Mouse (Mus musculus): ENCODE results near the gene Rassf1.

Rassf1 gene

DNA sequence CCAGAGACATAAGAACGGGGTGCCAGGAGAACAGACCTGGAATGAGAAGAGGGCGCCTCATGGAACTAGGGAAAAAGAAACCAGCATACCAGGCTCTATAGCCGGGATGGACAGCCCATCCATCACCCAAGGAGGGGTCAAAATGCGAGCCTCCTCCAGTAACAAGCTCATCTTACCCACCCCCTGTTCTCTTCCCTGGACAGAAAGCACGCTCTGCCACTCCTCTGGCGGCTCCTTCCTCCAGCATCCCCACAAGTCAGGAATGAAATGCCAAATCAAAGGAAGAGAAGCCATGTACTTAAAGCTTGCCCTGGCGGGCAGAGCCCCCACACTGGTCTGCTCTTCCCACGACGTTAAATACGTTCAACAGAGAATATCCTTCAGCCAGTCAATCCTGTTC is 10.3 kb upstream of the Rassf1 start:
- no peak for DNase-seq (ENCODE audit: low spot score)

DNA sequence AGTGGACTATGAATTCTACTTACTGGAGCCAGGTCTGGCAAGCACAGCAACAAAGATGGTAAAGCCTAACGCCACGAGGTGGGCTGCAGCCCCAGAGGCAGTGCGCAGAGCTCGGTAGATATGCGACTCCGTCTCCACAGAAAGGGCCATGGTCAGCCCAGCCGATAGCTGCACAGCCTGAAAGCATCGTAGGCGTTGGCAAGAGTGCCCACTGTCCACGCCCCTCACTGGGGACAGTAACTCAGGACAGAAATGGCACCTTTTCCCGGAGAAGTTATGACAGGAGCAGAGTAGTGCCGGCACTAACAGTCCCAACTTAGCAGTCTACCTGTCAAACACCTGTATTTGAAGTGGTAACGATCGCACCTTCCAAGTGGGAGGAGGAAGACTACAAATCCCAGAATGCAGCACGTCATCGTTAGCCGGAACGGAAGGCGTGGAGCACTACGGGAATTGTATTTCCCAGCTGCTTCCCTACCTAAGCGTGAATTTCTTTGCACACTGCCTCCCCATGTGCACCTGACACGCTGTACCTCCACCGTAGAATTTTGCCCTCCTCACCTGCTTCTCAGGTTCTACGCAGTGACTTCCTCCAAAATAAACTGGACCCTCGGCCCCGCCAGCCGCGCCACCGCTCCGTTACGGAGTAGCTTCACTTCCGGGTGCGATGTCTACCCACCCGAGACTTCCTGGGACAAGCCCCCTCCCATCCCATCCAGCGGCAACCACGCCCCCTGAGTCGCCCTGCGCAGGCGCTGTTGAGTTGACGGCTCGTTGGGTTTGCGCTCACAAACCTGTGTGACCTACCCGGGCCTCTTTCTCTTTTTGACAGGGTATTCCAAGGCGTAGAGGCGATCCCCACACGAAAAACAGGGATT is 9.6 kb upstream of the Rassf1 start, which contains the start of the genes Cyb561d2 and Nprl2:
Gene Cyb561d2 (minus strand): TSS at position 720 of the 878 bp plus-strand sequence.
Gene Nprl2 (plus strand): TSS at position 753 of the 878 bp plus-strand sequence.
- peak; percentile 95 for DNase-seq (ENCODE audit: low spot score)

GRCm38 (mm10) chr9:107542352-107542686 is 9.0 kb upstream of the Rassf1 start:
- DNase-seq (ENCODE audit: low spot score) = no peak

DNA sequence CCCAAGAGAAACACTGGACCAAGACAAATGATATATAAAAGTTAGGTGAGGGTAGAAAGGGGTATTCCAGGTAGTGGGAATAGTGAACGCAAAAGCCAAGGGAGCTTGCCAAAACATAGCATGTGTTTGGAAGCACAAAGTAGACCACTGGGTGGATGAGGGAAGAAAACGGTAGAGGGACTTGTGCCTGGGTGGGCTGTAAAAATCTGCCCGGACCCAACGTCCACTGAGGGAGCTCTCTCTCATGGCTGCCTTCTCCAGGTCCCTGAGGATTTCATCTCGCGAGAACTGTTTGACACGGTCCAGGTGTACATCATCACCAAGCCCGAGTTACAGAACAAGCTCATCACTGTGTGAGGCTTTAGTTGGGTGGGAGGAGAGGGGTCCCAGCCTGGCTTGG is 8.6 kb upstream of the Rassf1 start:
- DNase-seq (ENCODE audit: low spot score) = peak; percentile 35

- no peak for DNase-seq (ENCODE audit: low spot score)
Measured at GRCm38 (mm10) chr9:107543299-107543698, 8.1 kb upstream of the Rassf1 start.

DNA sequence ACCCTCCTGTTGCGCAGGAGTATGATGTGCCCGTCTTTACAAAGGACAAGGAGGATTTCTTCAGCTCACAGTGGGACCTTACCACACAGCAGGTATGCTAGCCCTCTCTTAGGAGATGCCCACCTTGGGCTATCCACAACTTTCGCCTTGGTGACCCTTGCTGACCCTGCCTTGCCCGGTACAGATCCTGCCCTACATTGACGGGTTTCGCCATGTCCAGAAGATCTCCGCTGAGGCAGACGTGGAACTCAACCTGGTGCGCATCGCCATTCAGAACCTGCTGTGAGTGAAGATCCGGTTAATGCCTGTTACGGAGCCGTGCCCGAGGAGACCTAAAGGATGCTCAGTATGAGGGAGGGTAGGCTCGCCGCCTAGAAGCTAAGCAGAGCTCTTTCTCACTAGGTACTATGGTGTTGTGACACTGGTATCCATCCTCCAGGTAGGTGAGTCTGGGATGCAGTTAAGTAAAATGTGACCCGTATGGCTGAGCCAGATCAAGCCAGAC is 7.1 kb upstream of the Rassf1 start:
- no peak for DNase-seq (ENCODE audit: low spot score)

DNA sequence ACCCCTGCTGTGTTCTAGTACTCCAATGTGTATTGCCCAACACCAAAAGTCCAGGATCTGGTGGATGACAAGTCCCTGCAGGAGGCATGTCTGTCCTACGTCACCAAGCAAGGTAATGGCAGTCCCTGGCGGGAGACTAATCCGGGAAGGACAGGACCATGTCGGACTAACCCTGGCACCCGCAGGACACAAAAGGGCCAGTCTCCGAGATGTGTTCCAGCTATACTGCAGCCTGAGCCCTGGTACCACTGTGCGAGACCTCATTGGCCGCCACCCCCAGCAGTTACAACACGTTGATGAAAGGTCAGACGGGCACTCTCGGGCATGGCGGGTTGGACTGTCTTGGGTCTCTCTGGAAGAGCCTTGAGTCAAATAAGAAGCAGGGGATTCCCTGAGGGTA is 6.6 kb upstream of the Rassf1 start:
- no peak for DNase-seq (ENCODE audit: low spot score)

DNA sequence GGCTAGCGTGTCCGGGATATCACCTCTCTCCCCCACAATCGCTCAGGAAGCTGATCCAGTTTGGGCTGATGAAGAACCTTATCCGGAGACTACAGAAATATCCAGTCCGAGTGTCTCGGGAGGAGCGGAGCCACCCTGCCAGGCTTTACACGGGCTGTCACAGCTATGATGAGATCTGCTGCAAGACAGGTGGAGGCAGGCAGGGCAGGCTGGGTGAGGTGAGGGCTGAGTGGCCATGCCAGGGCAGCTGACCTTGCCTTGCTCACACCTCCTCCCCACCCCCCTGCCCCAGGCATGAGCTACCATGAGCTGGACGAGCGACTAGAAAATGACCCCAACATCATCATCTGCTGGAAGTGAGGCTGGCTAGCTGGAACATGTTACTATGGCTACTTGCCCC is 6.2 kb upstream of the Rassf1 start:
- DNase-seq (ENCODE audit: low spot score) = no peak

- DNase-seq (ENCODE audit: low spot score) = peak; percentile 77
Measured at GRCm38 (mm10) chr9:107545602-107546001, 5.8 kb upstream of the Rassf1 start.

DNA sequence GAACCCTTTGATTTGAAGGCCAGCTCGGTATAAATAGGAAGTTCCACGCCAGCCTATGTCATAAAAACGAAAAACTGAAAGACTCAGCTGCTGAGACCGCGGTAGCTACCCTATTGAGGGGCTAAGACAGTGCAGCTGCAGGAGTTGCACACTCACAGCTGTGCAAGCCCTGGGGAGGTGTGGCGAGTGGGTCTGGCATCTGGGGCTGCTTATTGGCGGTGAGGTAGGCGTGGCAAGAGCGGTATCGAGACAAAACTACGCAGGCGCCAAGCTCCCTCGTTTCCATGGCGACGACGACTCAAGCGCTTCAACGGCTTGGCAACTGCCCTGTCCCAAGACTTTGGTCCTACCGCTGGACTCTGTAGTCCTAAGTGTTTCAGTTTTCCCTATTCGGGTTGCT is 4.3 kb upstream of the Rassf1 start, which contains the start of gene Zmynd10:
Gene Zmynd10 (plus strand): TSS at position 273 of the 400 bp plus-strand sequence.
- peak; percentile 93 for DNase-seq (ENCODE audit: low spot score)

- no peak for DNase-seq (ENCODE audit: low spot score)
Measured at GRCm38 (mm10) chr9:107547957-107548356, 3.4 kb upstream of the Rassf1 start.

DNA sequence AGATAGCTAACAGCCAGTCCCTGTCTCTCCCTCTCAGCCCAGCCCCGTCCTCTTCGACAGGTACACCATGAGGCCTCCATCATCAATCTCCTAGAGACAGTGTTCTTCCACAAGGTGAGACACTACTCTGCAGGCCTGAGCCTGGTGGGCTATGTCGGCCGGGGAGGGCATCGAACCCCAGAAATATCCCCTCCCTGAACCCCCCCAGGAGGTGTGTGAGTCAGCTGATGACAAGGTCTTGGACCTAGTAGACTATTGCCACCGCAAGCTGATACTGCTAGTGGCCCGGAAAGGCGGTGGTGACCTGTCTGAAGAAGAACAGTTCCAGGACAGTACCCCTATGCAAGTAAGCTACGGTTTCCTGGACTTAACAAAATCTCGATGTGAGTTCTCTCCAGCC is 2.5 kb upstream of the Rassf1 start:
- DNase-seq (ENCODE audit: low spot score) = no peak

DNA sequence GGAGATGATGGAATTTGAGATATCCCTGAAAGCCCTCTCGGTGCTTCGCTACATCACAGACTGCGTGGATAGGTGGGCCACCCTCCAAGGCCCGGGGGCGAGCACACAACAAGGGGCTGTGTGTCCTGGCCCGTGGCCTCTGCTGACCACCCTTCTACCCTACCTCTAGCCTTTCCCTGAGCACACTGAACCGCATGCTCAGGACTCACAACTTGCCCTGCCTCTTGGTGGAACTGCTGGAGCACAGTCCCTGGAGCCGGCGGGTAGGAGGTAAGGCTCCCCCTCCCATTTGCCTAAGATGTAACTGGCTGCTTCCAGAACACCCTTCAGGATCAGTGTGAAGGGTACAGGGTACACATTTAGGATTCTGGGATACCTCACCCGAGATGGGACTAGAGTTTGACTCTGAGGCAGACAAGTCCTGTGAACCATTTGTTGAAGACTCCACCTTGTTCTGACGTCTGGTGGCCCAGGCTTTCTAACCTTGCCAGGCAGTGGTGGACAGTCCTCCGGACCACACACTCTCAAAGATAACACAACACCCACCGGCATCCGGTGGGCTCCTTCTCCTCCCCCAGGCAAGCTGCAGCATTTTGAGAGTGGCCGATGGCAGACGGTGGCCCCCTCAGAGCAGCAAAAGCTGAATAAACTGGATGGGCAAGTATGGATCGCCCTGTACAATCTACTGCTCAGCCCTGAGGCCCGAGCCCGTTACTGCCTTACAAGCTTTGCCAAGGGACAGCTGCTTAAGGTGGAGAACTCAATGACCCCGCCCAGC is 1.9 kb upstream of the Rassf1 start:
- no peak for DNase-seq (ENCODE audit: low spot score)

DNA sequence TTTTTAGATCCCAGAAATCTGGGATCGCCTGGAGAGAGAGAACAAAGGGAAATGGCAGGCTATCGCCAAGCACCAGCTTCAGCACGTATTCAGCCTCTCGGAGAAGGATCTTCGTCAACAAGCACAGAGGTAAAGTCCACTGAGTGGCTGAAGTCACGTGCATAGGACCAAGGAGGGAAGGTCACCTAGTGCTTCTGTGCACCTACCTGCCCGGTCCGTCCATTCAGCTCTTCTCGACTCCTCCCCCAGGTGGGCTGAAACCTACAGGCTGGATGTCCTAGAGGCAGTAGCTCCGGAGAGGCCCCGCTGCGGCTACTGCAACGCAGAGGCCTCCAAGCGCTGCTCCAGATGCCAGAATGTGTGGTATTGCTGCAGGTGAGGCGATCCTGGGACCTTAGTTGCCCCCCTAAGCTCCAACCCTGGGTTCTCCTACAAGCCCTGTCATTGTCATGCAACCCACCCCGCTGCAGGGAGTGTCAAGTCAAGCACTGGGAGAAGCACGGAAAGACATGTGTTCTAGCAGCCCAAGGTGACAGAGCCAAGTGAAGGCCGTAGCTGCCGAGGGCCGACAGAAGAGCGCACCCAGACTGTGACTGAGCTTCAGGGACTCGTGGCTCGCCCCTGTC is 751 bp upstream of the Rassf1 start:
- no peak for DNase-seq (ENCODE audit: low spot score)

DNA sequence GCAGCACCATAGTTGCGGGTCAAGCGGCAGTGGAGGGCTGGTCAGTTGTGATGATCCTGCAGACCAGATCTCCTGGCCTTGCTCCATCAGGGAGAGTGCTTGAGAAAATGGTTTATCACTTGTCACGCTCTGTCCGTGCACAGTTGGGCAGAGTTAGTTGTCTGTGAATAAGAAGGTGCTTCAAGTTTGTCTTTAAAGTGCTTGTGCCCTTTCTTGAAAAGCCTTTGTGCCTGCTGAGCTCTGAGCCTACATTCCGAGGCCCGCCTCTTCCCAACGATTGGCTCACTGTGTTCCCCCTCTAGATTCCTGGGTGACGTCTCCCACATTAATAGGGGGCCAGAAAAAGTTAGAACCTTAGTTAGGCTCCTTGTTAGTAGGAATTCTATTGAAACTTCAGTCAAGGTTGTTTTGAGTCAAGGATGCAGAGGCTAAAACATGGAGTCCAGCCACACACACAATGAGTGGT is 568 bp downstream of the Rassf1 start:
- DNase-seq (ENCODE audit: low spot score) = no peak

DNA sequence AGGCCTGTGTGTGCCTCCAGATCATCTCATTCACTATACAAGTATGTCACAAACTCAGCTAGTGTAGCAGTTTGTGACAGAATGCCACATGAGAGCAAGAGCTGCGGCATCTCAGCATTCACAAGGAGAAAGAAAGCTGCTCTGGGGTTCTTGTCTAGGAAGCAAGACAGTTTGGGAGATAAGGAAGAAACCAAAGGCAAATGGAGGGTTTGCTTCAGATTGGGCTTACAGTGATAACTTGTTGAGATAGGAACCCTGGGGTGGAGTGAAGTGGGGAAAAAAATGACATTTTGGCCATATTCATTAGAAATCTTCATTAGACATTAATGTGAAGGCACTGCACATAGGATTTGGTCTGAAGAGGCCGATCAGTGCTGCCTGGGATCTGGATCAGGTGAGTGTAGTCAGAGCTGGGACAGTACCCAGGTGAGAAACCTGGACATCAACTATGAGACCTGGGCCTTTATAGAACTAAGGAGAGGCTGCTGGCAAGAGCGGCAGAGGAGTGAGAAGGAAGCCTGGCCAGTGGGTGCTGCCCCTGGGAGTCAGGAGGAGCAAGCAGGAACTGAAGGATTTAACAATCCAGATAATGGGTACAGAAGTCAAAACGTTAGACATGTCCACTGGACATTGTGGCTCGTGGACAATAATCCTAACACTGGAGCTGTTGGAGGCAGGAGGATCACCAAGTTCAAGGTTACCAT is 1.5 kb downstream of the Rassf1 start:
- DNase-seq (ENCODE audit: low spot score) = no peak

DNA sequence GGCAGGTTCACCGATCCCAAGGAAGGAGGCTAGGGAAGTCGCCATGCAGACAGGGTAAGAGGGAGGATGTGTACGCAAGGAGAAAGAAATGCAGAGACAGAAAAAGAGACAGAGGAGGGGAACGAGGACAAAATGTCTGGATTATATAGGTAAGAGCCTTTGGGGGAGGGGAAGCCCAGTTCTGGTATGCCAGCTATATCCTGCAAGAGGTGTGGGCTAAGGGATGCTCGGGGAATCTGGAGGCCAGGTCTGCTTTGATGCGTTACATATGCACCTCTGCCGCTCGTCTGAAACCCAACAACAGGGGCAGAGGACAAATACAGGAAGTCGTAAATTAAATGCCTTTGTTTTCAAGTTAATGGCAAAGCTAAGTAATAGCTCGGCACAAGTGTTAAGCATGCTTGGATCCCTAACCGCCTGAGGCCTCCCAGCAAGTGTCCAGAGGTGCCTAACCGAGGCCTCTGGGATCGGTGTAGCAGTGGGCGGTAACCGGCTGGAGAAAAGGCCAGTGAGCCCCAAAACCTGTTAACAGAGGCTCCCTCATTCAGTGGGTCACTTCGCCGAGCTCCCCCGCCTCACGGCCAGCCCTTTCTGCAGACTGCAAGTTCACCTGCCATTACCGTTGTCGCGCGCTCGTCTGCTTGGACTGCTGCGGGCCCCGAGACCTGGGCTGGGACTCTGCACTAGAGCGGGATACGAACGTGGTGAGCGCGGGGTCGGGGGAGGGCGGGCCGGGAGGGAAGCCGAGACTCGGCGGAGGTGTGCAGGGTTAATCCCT is 2.4 kb downstream of the Rassf1 start:
- peak; percentile 37 for DNase-seq (ENCODE audit: low spot score)

- DNase-seq (ENCODE audit: low spot score) = peak; percentile 98
Measured at GRCm38 (mm10) chr9:107554319-107554825, 3.0 kb downstream of the Rassf1 start.

DNA sequence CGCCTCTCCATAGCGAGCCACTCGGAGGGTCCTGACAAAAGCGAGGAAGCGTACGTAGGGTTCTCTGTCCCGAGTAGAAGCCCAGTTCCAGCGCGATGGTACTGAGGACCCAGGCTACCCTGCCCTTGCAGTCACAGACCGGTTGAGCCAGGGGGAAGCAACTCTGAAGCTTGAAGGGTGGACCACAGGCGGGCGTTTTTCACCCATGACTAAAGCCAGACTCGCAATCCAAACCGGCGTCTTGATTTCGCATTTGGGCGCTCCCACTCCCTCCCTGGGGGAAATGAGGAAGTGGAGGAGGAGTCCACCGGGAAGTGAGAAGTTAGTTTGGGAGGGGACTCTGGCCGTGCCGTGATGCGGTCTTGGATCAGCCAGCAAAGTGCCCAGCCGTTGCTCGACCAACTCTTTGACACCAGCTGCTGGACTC is 3.7 kb downstream of the Rassf1 start:
- DNase-seq (ENCODE audit: low spot score) = peak; percentile 64

GRCm38 (mm10) chr9:107555701-107556100 is 4.3 kb downstream of the Rassf1 start:
- DNase-seq (ENCODE audit: low spot score) = no peak

- no peak for DNase-seq (ENCODE audit: low spot score)
Measured at GRCm38 (mm10) chr9:107556346-107556745, 5.0 kb downstream of the Rassf1 start.

All from MN1 (cell line).